Mouse (Mus musculus) midbrain, embryonic 10.5 days (tissue): ENCODE results near the gene D330045A20Rik. TPM values are rescaled to one million over a fixed set of nuclear protein-coding genes. Genes with fewer than 3 reads are reported as not detected.
"Not testable (repeated sequence)": the region's sequence is repeated elsewhere in the genome, so short reads cannot be mapped to it uniquely, and the experiment has no call there.

Experiments used
- DNase-seq: peaks from one replicate; pipeline ENCODE4 v3.0.0-alpha.2; 2017; ENCODE audit warnings: low spot score
- H3K27ac ChIP-seq: fragments of 300-500 bp; sonication (generic); replicated peaks from 2 replicates; pipeline ENCODE4 v1.5.1; 2016; ENCODE audit warnings: mild to moderate bottlenecking
- H3K27me3 ChIP-seq: fragments of 300-500 bp; sonication (generic); 2 replicates; pipeline ENCODE4 v1.6.1; 2016; ENCODE audit warnings: low read depth, mild to moderate bottlenecking; ENCODE audit not compliant: poor library complexity, severe bottlenecking
- H3K36me3 ChIP-seq: fragments of 300-500 bp; sonication (generic); 2 replicates; pipeline ENCODE4 v1.6.1; 2016; ENCODE audit warnings: mild to moderate bottlenecking, moderate library complexity
- H3K4me1 ChIP-seq: fragments of 300-500 bp; sonication (generic); 2 replicates; pipeline ENCODE4 v1.6.1; 2016
- H3K4me3 ChIP-seq: fragments of 300-500 bp; sonication (generic); 2 replicates; pipeline ENCODE4 v1.5.1; 2016; ENCODE audit warnings: mild to moderate bottlenecking, moderate library complexity
- H3K9me3 ChIP-seq: fragments of 300-500 bp; sonication (generic); replicated peaks from 2 replicates; pipeline ENCODE4 v1.6.1; 2016; ENCODE audit warnings: mild to moderate bottlenecking
- WGBS: fragments of 180-500 bp; shearing (Covaris S2); methylation state at CpG from one replicate; pipeline ENCODE4 v1.1.7; 2016; 5-methylcytosine and 5-hydroxymethylcytosine counted together
- polyA plus RNA-seq: library from polyadenylated mRNA; unstranded; fragments of >200 nt; fragmentation: Nextera tagmentation; extraction: Ambion mirVana; gene quantifications from 2 replicates; pipeline ENCODE4 v1.2.1, GENCODE M21; 2016

Gene D330045A20Rik
- polyA plus RNA-seq, 1 experiment from 2014 or later, result 3.0 TPM

DNA sequence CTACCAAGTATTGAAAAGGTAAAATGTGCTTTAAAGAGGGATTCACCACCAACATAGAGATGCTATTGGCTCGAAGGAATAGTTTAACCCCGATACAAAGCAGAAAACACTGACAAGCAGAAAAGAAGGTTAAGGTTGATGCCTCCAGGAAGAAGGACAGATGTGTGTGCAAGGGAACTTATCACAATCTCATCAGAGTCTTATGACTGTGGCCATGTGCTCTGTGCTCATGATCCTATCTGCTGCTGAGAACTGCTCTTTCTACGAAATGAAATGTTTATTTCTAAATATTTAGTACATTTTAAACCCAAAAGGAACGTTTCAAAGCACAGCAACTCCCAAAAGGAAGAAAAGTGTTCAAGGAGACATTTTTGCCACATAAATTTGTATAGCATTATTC is 52.1 kb downstream of the D330045A20Rik start:
- no peaks in the 10 kb centered on the region for H3K4me1 ChIP-seq

DNA sequence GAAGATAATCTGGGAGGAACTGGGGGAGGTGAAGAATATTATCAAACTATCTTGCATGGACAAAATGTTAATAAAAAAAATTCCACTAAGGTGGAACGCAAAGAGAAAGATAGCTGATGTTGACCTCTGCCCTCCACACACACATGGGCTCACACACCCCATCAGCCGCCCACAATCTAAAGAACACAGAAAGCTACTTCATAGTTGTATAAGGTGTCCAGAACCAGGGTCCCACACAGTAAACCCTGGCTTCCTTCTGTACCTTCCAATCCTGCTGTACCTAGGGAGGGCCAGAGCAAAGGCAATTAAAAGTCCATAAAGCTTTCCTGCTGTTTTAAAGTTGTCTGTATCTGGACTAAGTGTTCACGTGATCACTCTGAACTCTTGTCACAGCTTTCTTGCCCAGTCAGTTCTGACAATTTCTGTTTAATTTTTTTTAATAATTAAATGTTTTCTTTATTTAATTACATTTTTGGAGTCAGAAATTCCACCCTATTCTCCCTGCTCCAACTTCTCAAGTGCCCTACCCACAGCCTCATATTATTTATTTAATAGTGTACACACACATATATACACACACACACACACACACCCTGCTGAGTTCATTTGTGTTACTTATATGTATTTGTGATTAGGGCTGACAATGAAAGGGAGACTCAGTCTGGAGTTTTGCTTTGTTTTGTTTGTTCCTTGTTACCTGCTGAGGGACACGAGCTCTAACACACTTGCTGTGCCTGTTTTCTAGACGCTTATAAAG is 57.7 kb downstream of the D330045A20Rik start:
- WGBS, result 86% methylated on average over 5 of the region's 5 CpGs
- Histone ChIP-seq H3K36me3 (no peaks in the 10 kb centered on the region), H3K9me3 (no peaks in the 10 kb centered on the region), H3K27ac (no peak overlapping the region), H3K27me3 (peaks cover 72% of the 10 kb centered on the region), H3K4me1 (no peaks in the 10 kb centered on the region), H3K4me3 (no peak overlapping the region)
- DNase-seq, result no peak

More for the DNA sequence above, 52.1 kb downstream of the D330045A20Rik start:
- WGBS, result 72% methylated on average over 4 of the region's 4 CpGs
- peaks cover 87% of the 10 kb centered on the region for H3K27me3 ChIP-seq
- H3K4me3 ChIP-seq, result no peak overlapping the region
- no peak overlapping the region for H3K27ac ChIP-seq
- H3K36me3 ChIP-seq, result no peaks in the 10 kb centered on the region
- DNase-seq, result no peak
- H3K9me3 ChIP-seq, result no peaks in the 10 kb centered on the region

DNA sequence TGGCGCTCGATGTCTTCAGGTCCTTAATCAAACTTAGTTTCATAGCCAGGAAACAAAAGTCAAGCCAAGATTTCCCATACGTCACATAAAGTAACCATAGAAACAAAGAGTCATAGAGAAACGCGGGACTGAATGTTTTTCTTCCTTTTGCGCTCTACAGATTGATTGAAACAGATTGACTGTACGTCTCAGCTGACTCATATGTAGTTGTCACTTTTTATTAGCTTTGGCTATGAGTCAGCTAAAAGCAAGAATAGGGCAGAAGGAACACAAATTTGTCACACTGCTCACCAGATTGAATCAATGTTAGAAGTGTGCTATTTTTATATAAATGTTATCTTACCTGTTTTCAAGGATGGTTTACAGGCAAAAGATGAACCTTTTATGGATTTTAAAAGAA is 63.6 kb downstream of the D330045A20Rik start:
- WGBS, result 89% methylated on average over 7 of the region's 7 CpGs
- Histone ChIP-seq H3K27me3 (peaks cover 47% of the 10 kb centered on the region), H3K9me3 (no peaks in the 10 kb centered on the region), H3K27ac (no peak overlapping the region), H3K4me3 (no peak overlapping the region), H3K4me1 (no peaks in the 10 kb centered on the region), H3K36me3 (no peaks in the 10 kb centered on the region)
- DNase-seq, result no peak

DNA sequence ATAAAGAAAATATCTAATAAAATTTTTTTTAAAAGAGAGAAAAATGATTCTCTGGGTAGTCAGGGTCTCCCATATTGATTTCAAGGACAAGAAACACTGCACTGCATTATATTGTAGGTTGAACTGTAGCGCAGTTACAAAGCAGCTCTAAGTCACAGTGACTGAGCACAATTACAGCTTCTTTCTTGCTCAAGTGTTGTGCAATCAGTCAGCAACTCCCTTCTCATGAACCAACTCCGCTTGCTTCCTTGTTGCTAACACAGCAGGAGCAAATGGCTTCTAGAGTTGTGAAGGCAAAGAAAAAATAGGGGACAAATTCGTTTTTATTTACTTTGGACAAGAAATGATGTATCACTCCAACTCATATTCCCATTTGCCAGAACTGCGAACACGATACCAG is 70.3 kb downstream of the D330045A20Rik start:
- Histone ChIP-seq H3K4me1 (no peaks in the 10 kb centered on the region), H3K27me3 (peaks cover 50% of the 10 kb centered on the region), H3K9me3 (no peaks in the 10 kb centered on the region), H3K27ac (no peak overlapping the region), H3K4me3 (no peak overlapping the region), H3K36me3 (no peaks in the 10 kb centered on the region)
- 83% methylated on average over 5 of the region's 5 CpGs for WGBS
- no peak for DNase-seq

DNA sequence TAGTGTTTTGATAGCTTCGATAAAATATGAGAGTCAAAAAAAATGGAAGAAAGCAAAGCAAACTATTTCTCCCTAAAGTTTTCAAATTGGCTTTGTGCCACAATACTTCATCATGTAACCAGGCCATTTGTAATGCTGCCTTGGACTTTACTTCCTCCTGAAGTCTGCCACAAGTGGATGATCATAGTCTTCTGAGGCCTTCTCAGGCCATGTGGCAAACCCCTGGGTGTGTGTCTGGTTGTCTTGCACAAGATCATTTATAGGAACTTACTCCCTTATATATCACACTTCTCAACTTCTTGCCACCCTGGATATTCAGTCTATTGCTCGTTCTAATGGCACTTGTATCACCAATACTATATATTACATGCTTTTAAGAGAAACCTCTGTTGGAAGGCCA is 71.9 kb downstream of the D330045A20Rik start:
- no peak for DNase-seq
- H3K9me3 ChIP-seq, result no peaks in the 10 kb centered on the region
- peaks cover 55% of the 10 kb centered on the region for H3K27me3 ChIP-seq
- H3K4me1 ChIP-seq, result no peaks in the 10 kb centered on the region
- 72% methylated on average over 2 of the region's 2 CpGs for WGBS
- H3K27ac ChIP-seq, result no peak overlapping the region
- no peaks in the 10 kb centered on the region for H3K36me3 ChIP-seq
- H3K4me3 ChIP-seq, result no peak overlapping the region

DNA sequence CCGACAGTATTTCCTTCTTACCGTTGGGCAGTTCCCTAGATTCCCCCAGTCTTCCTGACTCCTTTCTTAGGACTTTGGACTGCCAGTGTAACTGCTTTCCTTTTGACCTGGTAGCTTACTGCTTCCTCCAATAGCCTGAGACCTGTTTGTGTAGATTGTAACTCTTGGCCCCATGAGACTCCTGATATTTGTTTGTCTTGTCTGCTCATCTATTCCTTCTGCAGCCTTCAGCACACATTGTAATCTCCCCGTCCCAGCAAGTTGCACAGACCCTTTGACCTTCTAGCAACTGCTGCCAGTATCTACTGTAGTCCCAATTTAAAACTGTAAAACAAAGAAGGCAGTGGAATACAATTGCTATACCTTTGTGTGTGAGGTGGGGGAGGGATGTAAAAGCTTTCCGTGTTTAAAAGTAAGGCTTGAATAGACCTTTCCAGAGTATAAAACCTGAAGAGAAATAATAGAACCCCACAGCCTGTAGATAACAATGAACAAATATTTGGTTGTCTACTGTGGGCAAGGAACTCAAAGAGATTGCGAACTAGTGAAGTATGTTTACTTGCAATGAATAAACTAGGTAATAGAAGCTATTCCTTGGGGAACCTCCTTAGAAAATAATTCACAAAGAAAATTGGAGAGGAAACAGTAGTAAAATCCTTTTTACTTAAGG is 82.2 kb downstream of the D330045A20Rik start:
- DNase-seq, result no peak
- Histone ChIP-seq H3K4me1 (no peaks in the 10 kb centered on the region), H3K27ac (no peak overlapping the region), H3K27me3 (peaks cover 59% of the 10 kb centered on the region), H3K4me3 (no peak overlapping the region), H3K36me3 (no peaks in the 10 kb centered on the region), H3K9me3 (no peaks in the 10 kb centered on the region)
- WGBS, result 74% methylated on average over 5 of the region's 5 CpGs

DNA sequence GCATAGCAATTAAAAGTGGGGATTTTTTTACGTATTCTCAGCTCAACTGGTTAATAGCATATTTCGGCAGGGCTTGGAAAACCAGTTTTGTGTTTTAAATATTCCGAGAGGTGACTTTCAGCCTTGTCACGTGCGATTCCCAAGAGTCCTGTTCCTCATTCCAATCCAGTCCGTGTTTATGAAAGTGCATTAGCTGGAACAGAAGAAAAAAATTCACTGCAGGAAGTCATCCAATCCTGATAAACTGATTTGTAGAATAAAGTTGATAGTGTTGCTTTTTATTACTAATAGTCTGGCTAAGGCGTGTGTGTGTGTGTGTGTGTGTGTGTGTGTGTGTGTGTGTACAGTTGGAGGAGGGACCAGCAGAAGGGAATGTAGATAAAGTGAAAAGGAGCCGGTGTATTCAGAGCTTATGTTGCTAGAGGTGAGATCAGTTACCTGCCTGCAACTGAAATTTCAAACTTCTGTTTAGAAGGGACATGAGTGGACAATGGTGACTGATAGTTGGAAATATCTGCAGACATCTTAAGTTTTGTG is 82.8 kb downstream of the D330045A20Rik start, which contains the start of gene Rnf128:
Rnf128 (plus strand) TSS at position 392 of the 537 bp plus-strand sequence.
- Histone ChIP-seq H3K27ac (no peak within 1 kb of the TSS), H3K27me3 (peaks cover 64% of the 10 kb centered on the region), H3K4me1 (no peaks in the 10 kb centered on the region), H3K9me3 (no peaks in the 10 kb centered on the region), H3K4me3 (no peak within 1 kb of the TSS), H3K36me3 (no peaks in the 10 kb centered on the region)
- 83% methylated on average over 8 of the region's 8 CpGs for WGBS
- DNase-seq, result no peak

DNA sequence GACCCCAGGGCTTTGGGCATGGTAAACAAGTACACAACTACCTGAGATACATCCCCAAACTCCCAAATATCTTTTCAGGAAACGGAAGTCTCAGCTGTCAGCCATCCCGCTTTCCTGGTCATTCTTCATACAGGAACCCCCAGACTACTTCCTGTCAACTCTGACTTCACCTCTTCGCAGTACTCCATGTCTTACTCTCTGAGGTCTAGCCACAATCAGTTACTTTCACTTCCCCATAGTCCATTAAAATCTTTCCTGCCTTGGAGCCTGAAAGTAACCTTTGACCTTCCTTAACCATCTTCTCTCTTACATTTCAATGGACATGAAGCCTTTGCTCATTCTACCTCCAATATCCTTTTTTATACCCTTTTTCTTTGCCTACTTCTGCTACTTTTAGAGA is 89.9 kb downstream of the D330045A20Rik start:
- no peak for DNase-seq
- Histone ChIP-seq H3K4me3 (no peak overlapping the region), H3K9me3 (no peaks in the 10 kb centered on the region), H3K27ac (no peak overlapping the region), H3K36me3 (no peaks in the 10 kb centered on the region), H3K4me1 (no peaks in the 10 kb centered on the region), H3K27me3 (peaks cover 65% of the 10 kb centered on the region)
- 87% methylated on average over 3 of the region's 3 CpGs for WGBS

DNA sequence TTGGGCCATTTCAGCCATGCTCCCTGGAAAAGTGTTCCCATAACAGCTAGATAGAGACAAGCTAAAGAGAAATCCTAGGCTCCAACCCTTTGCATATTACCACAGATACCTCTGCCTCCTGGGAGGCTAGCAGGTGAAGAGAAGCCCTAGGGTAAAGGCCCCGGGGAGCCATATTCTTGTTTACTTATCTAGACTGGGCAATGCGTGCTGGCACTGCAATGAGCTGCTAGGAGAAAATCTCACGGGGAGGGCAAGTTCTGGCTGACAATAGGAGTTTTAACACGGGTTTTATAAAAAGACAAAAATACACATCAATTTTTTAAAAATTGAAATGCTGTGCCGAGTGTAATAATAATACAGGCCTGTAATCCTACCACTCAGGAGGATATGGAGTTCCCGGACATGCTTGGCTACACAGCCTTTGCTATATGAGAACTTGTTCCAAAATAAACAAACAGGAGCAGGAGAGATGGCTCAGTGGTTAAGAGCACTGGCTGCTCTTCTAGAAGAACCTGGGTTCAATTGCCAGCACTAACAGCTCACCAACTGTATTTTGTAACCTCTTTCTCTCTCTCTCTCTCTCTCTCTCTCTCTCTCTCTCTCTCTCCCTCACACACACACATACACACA is 98.6 kb downstream of the D330045A20Rik start:
- WGBS, result 81% methylated on average over 6 of the region's 6 CpGs
- Histone ChIP-seq H3K4me3 (no peak overlapping the region), H3K27ac (no peak overlapping the region), H3K36me3 (no peaks in the 10 kb centered on the region), H3K27me3 (peaks cover 28% of the 10 kb centered on the region), H3K4me1 (no peaks in the 10 kb centered on the region), H3K9me3 (no peaks in the 10 kb centered on the region)
- no peak for DNase-seq

DNA sequence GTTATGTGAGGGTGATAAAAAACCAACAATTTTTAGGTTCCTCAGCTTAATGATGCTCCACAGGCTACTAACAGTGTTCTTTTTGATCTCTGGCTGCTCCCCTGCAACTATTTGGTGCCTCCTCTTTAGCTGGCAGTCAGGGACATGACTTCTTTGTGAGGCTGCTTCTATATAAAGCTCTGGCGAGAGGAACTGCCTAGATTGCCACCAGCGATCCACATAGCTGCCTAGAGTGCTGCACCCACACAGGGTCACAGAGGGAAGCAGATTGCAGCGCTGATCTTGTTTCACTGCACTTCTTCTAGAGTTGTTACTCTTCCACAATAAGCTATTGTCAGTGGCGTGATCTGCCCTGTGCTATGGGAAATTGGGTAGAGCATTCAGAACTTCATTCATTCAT is 103.4 kb downstream of the D330045A20Rik start:
- no peak overlapping the region for H3K27ac ChIP-seq
- 57% methylated on average over 4 of the region's 4 CpGs for WGBS

DNA sequence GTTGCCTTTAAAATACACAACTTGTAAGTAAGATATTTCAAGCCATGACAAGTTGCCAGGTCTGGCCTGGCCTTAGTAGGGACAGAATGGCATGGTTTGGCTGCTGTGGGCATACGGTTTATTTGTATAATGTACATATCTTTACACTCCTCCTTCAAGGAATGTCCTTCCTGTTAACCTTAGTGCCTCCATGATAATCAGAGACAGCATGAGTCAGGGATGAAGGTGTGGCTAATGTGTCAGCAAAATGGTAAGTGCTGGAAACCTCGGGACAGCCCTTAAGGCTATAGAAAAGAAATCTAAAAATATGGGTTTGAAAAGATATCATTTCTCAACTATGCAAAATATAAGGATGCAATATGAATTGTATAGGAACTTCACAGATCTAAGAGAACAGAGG is 106.5 kb downstream of the D330045A20Rik start:
- not testable (repeated sequence) for H3K9me3 ChIP-seq, DNase-seq, H3K4me1 ChIP-seq, H3K4me3 ChIP-seq, H3K27ac ChIP-seq, H3K36me3 ChIP-seq
- 75% methylated on average over 2 of the region's 2 CpGs for WGBS
- H3K27me3 ChIP-seq, result peaks cover 63% of the 10 kb centered on the region

More for the DNA sequence above, 103.4 kb downstream of the D330045A20Rik start:
- no peaks in the 10 kb centered on the region for H3K36me3 ChIP-seq
- H3K4me1 ChIP-seq, result no peaks in the 10 kb centered on the region
- H3K9me3 ChIP-seq, result no peaks in the 10 kb centered on the region
- peaks cover 50% of the 10 kb centered on the region for H3K27me3 ChIP-seq
- DNase-seq, result no peak
- H3K4me3 ChIP-seq, result no peak overlapping the region

DNA sequence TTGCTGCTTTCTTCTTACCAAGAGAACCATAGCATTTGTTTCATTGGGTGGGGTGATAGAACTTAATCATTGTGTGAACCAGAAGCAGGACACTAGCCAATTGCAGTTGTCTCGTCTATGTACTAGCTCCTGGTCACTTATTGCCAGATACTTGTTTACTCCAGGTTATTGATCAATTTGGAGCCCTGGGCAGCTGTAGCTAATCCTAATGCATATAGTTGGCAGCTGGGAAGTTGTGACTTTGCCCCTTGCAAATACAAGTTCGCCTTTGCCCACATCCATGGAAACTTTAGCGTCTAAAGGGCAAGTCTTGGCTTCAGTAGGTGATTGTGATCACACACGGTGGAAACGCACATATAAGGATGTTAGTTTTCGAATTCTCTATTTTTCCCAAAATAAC is 116.2 kb downstream of the D330045A20Rik start:
- 84% methylated on average over 6 of the region's 6 CpGs for WGBS
- no peaks in the 10 kb centered on the region for H3K4me1 ChIP-seq
- H3K4me3 ChIP-seq, result no peak overlapping the region
- no peak overlapping the region for H3K27ac ChIP-seq
- no peaks in the 10 kb centered on the region for H3K36me3 ChIP-seq
- DNase-seq, result no peak
- no peaks in the 10 kb centered on the region for H3K9me3 ChIP-seq
- H3K27me3 ChIP-seq, result peaks cover 90% of the 10 kb centered on the region
